Mouse (Mus musculus): ENCODE data around the gene Odf2. TPM values are rescaled to one million over a fixed set of nuclear protein-coding genes. Genes with fewer than 3 reads are reported as not detected.

The Odf2 gene
- polyA plus RNA-seq, 1 experiment from 2014 or later: 50.0 TPM

DNA sequence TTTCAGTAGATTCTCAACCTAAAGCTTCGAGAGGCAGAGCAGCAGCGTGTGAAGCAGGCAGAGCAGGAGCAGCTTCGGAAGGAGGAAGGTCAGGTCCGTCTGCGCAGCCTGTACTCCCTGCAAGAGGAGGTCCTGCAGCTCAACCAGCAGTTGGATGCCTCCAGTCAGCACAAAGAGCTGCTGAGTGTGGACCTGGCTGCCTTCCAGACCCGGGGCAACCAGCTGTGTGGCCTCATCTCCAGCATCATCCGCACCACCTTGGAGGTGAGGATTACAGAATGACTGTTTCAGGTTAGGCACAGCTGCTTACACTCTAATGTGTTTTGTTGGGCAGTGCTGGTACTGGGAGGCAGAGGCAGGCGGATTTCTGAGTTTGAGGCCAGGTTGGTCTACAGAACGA is 51.1 kb downstream of the Odf2 start:
- no peaks in the 10 kb centered on the region for H3K9me3 ChIP-seq (ENCODE audit: control insufficient read depth, low read length)
- no peaks in the 10 kb centered on the region for H3K27me3 ChIP-seq (replicated peaks; ENCODE audit: control insufficient read depth, insufficient read depth, low read length)
- H3K4me1 ChIP-seq (replicated peaks; ENCODE audit: control insufficient read depth, insufficient read depth, low read length): peaks cover 6% of the 10 kb centered on the region
- H3K36me3 ChIP-seq (ENCODE audit: control insufficient read depth, insufficient read depth, low read length): peaks cover 62% of the 10 kb centered on the region
- H3K27ac ChIP-seq (ENCODE audit: low read depth): no peak overlapping the region
- ATAC-seq (replicated peaks; ENCODE audit: low FRiP score, low TSS enrichment, low read depth) (no peak), DNase-seq (ENCODE audit: low spot score) (no peak)
- WGBS: 90% methylated on average over 9 of the region's 9 CpGs
- no peak overlapping the region for H3K4me3 ChIP-seq (ENCODE audit: low read depth, low read length)
- H3K4me2 ChIP-seq (ENCODE audit: low read length): no peak overlapping the region
- H3K9ac ChIP-seq (ENCODE audit: low read length): no peak overlapping the region

DNA sequence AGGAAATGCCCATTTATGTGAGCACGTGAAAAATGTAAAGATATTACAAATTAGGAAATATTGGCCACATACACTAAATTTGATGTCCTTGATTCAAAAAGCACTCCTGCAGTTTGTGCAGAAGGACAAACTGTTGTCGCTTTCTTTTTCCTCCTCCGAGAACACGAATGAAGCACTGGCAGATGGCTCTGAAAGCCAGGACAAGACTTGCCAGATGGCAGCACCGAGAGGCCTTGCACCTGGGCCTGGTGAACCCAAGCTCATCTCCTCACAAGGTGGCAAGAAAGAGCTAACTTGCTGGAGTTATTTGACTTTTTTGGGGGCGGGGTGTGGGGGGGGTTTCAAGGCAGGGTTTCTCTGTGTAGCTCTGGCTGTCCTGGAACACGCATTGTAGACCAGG is 51.8 kb downstream of the Odf2 start:
- Histone ChIP-seq H3K9me3 (ENCODE audit: control insufficient read depth, low read length) (no peaks in the 10 kb centered on the region), H3K4me1 (replicated peaks; ENCODE audit: control insufficient read depth, insufficient read depth, low read length) (peaks cover 4% of the 10 kb centered on the region), H3K36me3 (ENCODE audit: control insufficient read depth, insufficient read depth, low read length) (peaks cover 70% of the 10 kb centered on the region), H3K4me3 (ENCODE audit: low read depth, low read length) (no peak overlapping the region), H3K4me2 (ENCODE audit: low read length) (no peak overlapping the region), H3K9ac (ENCODE audit: low read length) (no peak overlapping the region), H3K27ac (ENCODE audit: low read depth) (no peak overlapping the region), H3K27me3 (replicated peaks; ENCODE audit: control insufficient read depth, insufficient read depth, low read length) (no peaks in the 10 kb centered on the region)
- DNase-seq (ENCODE audit: low spot score) (no peak), ATAC-seq (replicated peaks; ENCODE audit: low FRiP score, low TSS enrichment, low read depth) (no peak)
- WGBS: 96% methylated on average over 7 of the region's 7 CpGs

DNA sequence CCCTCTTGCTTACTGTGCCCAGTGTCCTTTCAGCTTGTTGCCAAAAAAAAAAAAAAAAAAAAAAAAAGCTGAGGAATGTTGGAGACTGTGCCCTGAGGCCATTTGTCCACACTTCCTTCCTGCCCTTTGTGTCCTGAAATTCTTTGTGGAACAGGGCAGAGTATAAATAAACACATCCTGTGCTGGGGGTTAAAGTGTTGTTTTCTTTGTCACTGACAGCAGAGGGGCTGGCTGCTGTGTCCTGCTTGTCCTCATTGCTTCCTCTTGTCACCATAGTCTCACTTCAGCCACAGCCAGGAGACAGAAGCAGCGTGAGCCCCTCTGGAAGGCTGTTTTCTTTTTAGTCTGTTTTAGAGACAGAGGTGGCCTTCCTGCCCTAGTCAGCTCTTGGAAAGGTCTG is 55.7 kb downstream of the Odf2 start:
- Histone ChIP-seq H3K9me3 (ENCODE audit: control insufficient read depth, low read length) (no peaks in the 10 kb centered on the region), H3K27me3 (replicated peaks; ENCODE audit: control insufficient read depth, insufficient read depth, low read length) (no peaks in the 10 kb centered on the region), H3K4me1 (replicated peaks; ENCODE audit: control insufficient read depth, insufficient read depth, low read length) (no peaks in the 10 kb centered on the region), H3K36me3 (ENCODE audit: control insufficient read depth, insufficient read depth, low read length) (peaks cover 89% of the 10 kb centered on the region), H3K27ac (ENCODE audit: low read depth) (0 out of 2 replicates have a peak overlapping the region, but pooled peaks have one; percentile 22), H3K4me2 (ENCODE audit: low read length) (no peak overlapping the region), H3K9ac (ENCODE audit: low read length) (no peak overlapping the region), H3K4me3 (ENCODE audit: low read depth, low read length) (no peak overlapping the region)
- ATAC-seq (replicated peaks; ENCODE audit: low FRiP score, low TSS enrichment, low read depth) (no peak), DNase-seq (ENCODE audit: low spot score) (no peak)
- 20% methylated on average over 1 of the region's 1 CpGs for WGBS

GRCm38 (mm10) chr2:29948896-29949295 is 59.9 kb downstream of the Odf2 start:
- Histone ChIP-seq H3K27me3 (replicated peaks; ENCODE audit: control insufficient read depth, insufficient read depth, low read length) (no peaks in the 10 kb centered on the region), H3K4me3 (ENCODE audit: low read depth, low read length) (no peak overlapping the region), H3K4me2 (ENCODE audit: low read length) (no peak overlapping the region), H3K27ac (ENCODE audit: low read depth) (no peak overlapping the region), H3K9me3 (ENCODE audit: control insufficient read depth, low read length) (no peaks in the 10 kb centered on the region), H3K9ac (ENCODE audit: low read length) (no peak overlapping the region), H3K36me3 (ENCODE audit: control insufficient read depth, insufficient read depth, low read length) (peaks cover 86% of the 10 kb centered on the region), H3K4me1 (replicated peaks; ENCODE audit: control insufficient read depth, insufficient read depth, low read length) (no peaks in the 10 kb centered on the region)
- DNase-seq (ENCODE audit: low spot score) (no peak), ATAC-seq (replicated peaks; ENCODE audit: low FRiP score, low TSS enrichment, low read depth) (no peak)
- 91% methylated on average over 5 of the region's 5 CpGs for WGBS

GRCm38 (mm10) chr2:29961246-29961645 is 72.2 kb downstream of the Odf2 start:
- Histone ChIP-seq H3K27me3 (replicated peaks; ENCODE audit: control insufficient read depth, insufficient read depth, low read length) (no peaks in the 10 kb centered on the region), H3K4me3 (ENCODE audit: low read depth, low read length) (no peak overlapping the region), H3K9ac (ENCODE audit: low read length) (no peak overlapping the region), H3K27ac (ENCODE audit: low read depth) (no peak overlapping the region), H3K36me3 (ENCODE audit: control insufficient read depth, insufficient read depth, low read length) (peaks cover 36% of the 10 kb centered on the region), H3K4me1 (replicated peaks; ENCODE audit: control insufficient read depth, insufficient read depth, low read length) (0 out of 2 replicates have a peak, but pooled peaks cover 9% of the 10 kb centered on the region), H3K4me2 (ENCODE audit: low read length) (no peak overlapping the region), H3K9me3 (ENCODE audit: control insufficient read depth, low read length) (no peaks in the 10 kb centered on the region)
- WGBS: 98% methylated on average over 7 of the region's 7 CpGs
- DNase-seq (ENCODE audit: low spot score) (no peak), ATAC-seq (replicated peaks; ENCODE audit: low FRiP score, low TSS enrichment, low read depth) (no peak)

GRCm38 (mm10) chr2:29964354-29965249 is 75.6 kb downstream of the Odf2 start:
- H3K4me3 ChIP-seq (ENCODE audit: low read depth, low read length): peak overlapping the region; percentile 78
- H3K4me1 ChIP-seq (replicated peaks; ENCODE audit: control insufficient read depth, insufficient read depth, low read length): peaks cover 27% of the 10 kb centered on the region
- peak; percentile 54 for DNase-seq (ENCODE audit: low spot score)
- peak overlapping the region; percentile 97 for H3K9ac ChIP-seq (ENCODE audit: low read length)
- H3K36me3 ChIP-seq (ENCODE audit: control insufficient read depth, insufficient read depth, low read length): peaks cover 13% of the 10 kb centered on the region
- peak overlapping the region; percentile 67 for H3K4me2 ChIP-seq (ENCODE audit: low read length)
- no peaks in the 10 kb centered on the region for H3K27me3 ChIP-seq (replicated peaks; ENCODE audit: control insufficient read depth, insufficient read depth, low read length)
- no peaks in the 10 kb centered on the region for H3K9me3 ChIP-seq (ENCODE audit: control insufficient read depth, low read length)
- no peak for ATAC-seq (replicated peaks; ENCODE audit: low FRiP score, low TSS enrichment, low read depth)
- H3K27ac ChIP-seq (ENCODE audit: low read depth): peak overlapping the region; percentile 88
- WGBS: 15% methylated on average over 10 of the region's 10 CpGs

- Histone ChIP-seq H3K4me2 (ENCODE audit: low read length) (peak within 1 kb of the TSS; percentile 67), H3K9me3 (ENCODE audit: control insufficient read depth, low read length) (no peaks in the 10 kb centered on the region), H3K36me3 (ENCODE audit: control insufficient read depth, insufficient read depth, low read length) (peaks cover 13% of the 10 kb centered on the region; the same call in 1 of the 2 replicates), H3K9ac (ENCODE audit: low read length) (peak within 1 kb of the TSS; percentile 97), H3K27me3 (replicated peaks; ENCODE audit: control insufficient read depth, insufficient read depth, low read length) (no peaks in the 10 kb centered on the region), H3K4me3 (ENCODE audit: low read depth, low read length) (peak within 1 kb of the TSS; percentile 78), H3K27ac (ENCODE audit: low read depth) (peak within 1 kb of the TSS; percentile 88), H3K4me1 (replicated peaks; ENCODE audit: control insufficient read depth, insufficient read depth, low read length) (peaks cover 29% of the 10 kb centered on the region)
- ATAC-seq (replicated peaks; ENCODE audit: low FRiP score, low TSS enrichment, low read depth) (peak; percentile 99), DNase-seq (ENCODE audit: low spot score) (peak; percentile 96)
- WGBS: under 1% methylated on average over 75 of the region's 82 CpGs
Observed at GRCm38 (mm10) chr2:29965250-29965843, 76.3 kb downstream of the Odf2 start, which contains the start of gene Sptan1. Gene Sptan1, plus strand, starts transcription at chr2:29965560.

GRCm38 (mm10) chr2:29965906-29966305 is 76.9 kb downstream of the Odf2 start:
- Histone ChIP-seq H3K9ac (ENCODE audit: low read length) (peak overlapping the region; percentile 97), H3K27me3 (replicated peaks; ENCODE audit: control insufficient read depth, insufficient read depth, low read length) (no peaks in the 10 kb centered on the region), H3K4me1 (replicated peaks; ENCODE audit: control insufficient read depth, insufficient read depth, low read length) (peaks cover 29% of the 10 kb centered on the region), H3K4me3 (ENCODE audit: low read depth, low read length) (peak overlapping the region; percentile 78), H3K36me3 (ENCODE audit: control insufficient read depth, insufficient read depth, low read length) (peaks cover 14% of the 10 kb centered on the region; the same call in 1 of the 2 replicates), H3K27ac (ENCODE audit: low read depth) (peak overlapping the region; percentile 88), H3K9me3 (ENCODE audit: control insufficient read depth, low read length) (no peaks in the 10 kb centered on the region), H3K4me2 (ENCODE audit: low read length) (peak overlapping the region; percentile 67)
- no peak; the same call in 1 of the 2 replicates for ATAC-seq (replicated peaks; ENCODE audit: low FRiP score, low TSS enrichment, low read depth)
- WGBS: under 1% methylated on average over 39 of the region's 41 CpGs
- DNase-seq (ENCODE audit: low spot score): peak; percentile 71
